Mouse (Mus musculus): ENCODE measurements at regions not wholly inside any gene's neighbourhood (a gene's known extent, or its start where the extent isn't known, plus 50 kb on each side); places are given as distances from the start of the nearest gene placed in this dataset.
A peak's percentile ranks its signal among the peaks of the same experiment; 100 is the strongest.

DNA sequence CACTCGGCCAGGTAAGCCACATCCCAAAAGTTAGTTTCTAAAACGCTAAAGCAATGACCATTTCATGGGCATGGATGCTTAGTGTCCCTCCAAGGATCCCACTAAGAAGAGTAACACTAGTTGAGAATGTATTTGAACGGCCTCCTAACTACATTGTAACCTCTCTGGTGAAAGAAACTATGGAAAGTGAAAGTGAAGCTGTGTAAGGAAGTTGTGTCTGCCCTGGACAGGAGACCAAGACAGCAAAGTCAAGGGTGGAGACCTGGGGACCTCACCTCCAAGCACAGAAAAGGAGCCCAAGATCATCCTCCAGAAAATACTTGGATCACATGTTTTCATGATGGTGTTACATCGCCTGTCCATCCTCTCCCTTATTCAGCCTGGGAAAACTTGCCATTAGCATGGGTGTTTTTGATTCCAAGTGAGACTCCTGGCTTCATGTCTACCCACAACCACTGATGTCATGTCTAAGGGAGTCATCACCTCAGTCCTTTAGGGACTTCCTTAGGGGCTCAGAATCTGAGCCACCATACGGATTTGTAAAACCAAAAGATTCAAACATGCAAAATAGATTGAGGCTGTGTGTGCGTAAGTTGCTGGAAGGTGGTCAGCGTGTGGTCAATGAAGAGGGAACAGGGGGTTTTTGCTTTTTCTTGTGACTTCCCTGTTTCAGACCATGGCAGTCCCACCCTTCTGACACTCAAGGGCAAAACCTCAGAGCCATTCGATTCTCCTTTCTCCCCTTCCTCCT, 62.4 kb upstream of the 1700016C15Rik start:
- no peak for DNase-seq (ENCODE audit: low read depth, low spot score)

DNA sequence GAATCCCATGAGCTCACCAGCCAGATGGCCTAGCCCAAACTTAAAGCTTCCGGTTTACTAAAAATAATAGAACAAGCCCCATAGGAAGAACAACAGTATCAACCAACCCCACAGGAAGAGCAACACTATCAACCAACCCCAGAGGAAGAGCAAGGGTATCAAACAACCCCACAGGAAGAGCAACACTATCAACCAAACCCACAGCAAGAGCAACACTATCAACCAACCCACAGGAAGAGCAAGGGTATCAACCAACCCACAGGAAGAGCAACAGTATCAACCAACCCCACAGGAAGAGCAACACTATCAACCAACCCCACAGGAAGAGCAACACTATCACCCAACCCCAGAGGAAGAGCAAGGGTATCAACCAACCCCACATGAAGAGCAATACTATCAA, 59.0 kb upstream of the 1700016C15Rik start:
- no peak for DNase-seq (ENCODE audit: low read depth, low spot score)

DNA sequence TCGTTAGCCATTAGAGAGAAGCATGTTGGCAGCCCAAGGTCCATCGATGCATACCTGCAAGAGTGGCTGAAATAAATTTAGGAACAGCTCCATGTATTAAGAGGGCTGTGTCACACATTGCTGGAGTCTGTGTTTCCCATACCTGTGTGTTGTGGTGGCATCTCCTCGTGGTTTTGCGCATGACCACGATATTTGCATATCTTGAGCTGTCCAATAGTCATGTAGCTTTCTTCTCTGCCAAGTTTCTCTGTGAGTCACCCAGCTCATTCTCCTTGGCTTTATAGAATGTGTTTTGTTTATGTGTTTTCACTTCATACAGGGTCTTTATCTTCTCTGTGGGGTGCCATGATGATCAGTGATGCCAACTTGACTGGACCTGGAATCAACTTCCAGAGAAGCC, 53.0 kb upstream of the 1700016C15Rik start:
- peak; percentile 11 for DNase-seq (ENCODE audit: low read depth, low spot score)

DNA sequence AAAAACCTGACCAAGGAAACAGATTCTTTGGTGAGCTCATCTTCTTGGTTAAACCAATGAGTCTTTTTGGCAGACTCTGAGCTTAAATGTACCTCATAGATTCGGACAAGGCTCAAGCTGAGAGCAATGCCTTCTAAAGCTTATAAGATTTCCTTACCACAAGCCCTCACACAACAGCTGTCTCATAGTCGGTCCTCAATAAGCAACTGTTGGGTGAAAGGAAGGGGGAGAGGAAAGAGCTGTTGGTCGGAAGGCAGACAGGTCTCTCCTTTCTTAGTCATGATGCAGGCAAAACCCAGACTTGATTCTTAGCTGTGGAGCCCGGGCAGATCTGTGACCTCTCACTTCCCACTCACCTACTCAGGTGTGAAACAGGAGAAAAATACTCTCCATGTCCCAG, 50.8 kb upstream of the 1700016C15Rik start:
- no peak for DNase-seq (ENCODE audit: low read depth, low spot score)
